Mouse (Mus musculus) C2C12 (cell line): ENCODE measurements at regions not wholly inside any gene's neighbourhood (a gene's known extent, or its start where the extent isn't known, plus 50 kb on each side); places are given as distances from the start of the nearest gene placed in this dataset.

ENCODE experiments used
- H3K27me3 ChIP-seq: one replicate; pipeline ENCODE4 v1.6.1; 2011; ENCODE audit not compliant: control insufficient read depth, insufficient read depth, insufficient read length
- H3K36me3 ChIP-seq: one replicate; pipeline ENCODE4 v1.6.1; 2011; ENCODE audit not compliant: control insufficient read depth, insufficient read depth
- H3K4me3 ChIP-seq: one replicate; pipeline ENCODE4 v1.5.1; 2011; ENCODE audit warnings: mild to moderate bottlenecking, control low read depth; ENCODE audit not compliant: poor library complexity, insufficient read depth, severe bottlenecking
- H3K79me2 ChIP-seq: one replicate; pipeline ENCODE4 v1.6.1; 2011; ENCODE audit not compliant: control insufficient read depth, insufficient read depth
- H3K79me3 ChIP-seq: one replicate; pipeline ENCODE4 v1.6.1; 2011; ENCODE audit warnings: low read depth, control low read depth
- H3ac ChIP-seq: one replicate; pipeline ENCODE3; 2011; ENCODE audit warnings: low read depth; ENCODE audit not compliant: control insufficient read depth, insufficient read length
- CEBPB ChIP-seq: IDR thresholded peaks from one replicate; pipeline ENCODE4 v1.6.1; 2011; ENCODE audit warnings: low read depth, mild to moderate bottlenecking, control low read depth, moderate library complexity
- CTCF ChIP-seq: IDR thresholded peaks from one replicate; pipeline ENCODE4 v1.5.1; 2011; ENCODE audit not compliant: control insufficient read depth, insufficient read depth, insufficient read length
- FOSL1 ChIP-seq: IDR thresholded peaks from one replicate; pipeline ENCODE4 v1.8.0; 2011; ENCODE audit warnings: mild to moderate bottlenecking, low read length; ENCODE audit not compliant: poor library complexity, insufficient read depth, severe bottlenecking
- MAX ChIP-seq: IDR thresholded peaks from one replicate; pipeline ENCODE4 v1.6.1; 2011; ENCODE audit warnings: mild to moderate bottlenecking, control low read depth
- MYOD1 ChIP-seq: IDR thresholded peaks from one replicate; pipeline ENCODE4 v1.6.1; 2011; ENCODE audit warnings: low read depth; ENCODE audit not compliant: control insufficient read depth, insufficient read length
- MYOG ChIP-seq: IDR thresholded peaks from one replicate; pipeline ENCODE4 v1.6.1; 2011; ENCODE audit not compliant: control insufficient read depth, insufficient read length; ENCODE audit errors: extremely low read depth
- USF1 ChIP-seq: IDR thresholded peaks from one replicate; pipeline ENCODE4 v1.6.1; 2011; ENCODE audit warnings: low read depth, mild to moderate bottlenecking, control low read depth, moderate library complexity

- no peaks in the 10 kb centered on the region for H3K79me2 ChIP-seq
Observed at GRCm38 (mm10) chr1:194435060-194435459, 183.0 kb upstream of the Plxna2 start.

GRCm38 (mm10) chr1:194428586-194428985, 189.4 kb upstream of the Plxna2 start:
- no peak overlapping the region for H3ac ChIP-seq
- H3K36me3 ChIP-seq: no peaks in the 10 kb centered on the region
- no peaks in the 10 kb centered on the region for H3K27me3 ChIP-seq
- TF ChIP-seq MAX (no peak), CTCF (no peak), FOSL1 (no peak), MYOD1 (no peak), CEBPB (no peak), MYOG (no peak), USF1 (no peak)
- no peaks in the 10 kb centered on the region for H3K79me3 ChIP-seq
- H3K4me3 ChIP-seq: no peak overlapping the region
- H3K79me2 ChIP-seq: no peaks in the 10 kb centered on the region

More at GRCm38 (mm10) chr1:194435060-194435459, 183.0 kb upstream of the Plxna2 start:
- Histone ChIP-seq H3K4me3 (no peak overlapping the region), H3ac (no peak overlapping the region), H3K27me3 (no peaks in the 10 kb centered on the region), H3K79me3 (no peaks in the 10 kb centered on the region), H3K36me3 (no peaks in the 10 kb centered on the region)
- no peak for TF ChIP-seq CEBPB
- no peak for TF ChIP-seq MAX
- no peak for TF ChIP-seq FOSL1
- TF ChIP-seq CTCF: no peak
- TF ChIP-seq USF1: no peak
- no peak for TF ChIP-seq MYOD1
- TF ChIP-seq MYOG: no peak

GRCm38 (mm10) chr1:194426293-194426692, 191.7 kb upstream of the Plxna2 start:
- Histone ChIP-seq H3K79me2 (no peaks in the 10 kb centered on the region), H3K36me3 (no peaks in the 10 kb centered on the region), H3ac (no peak overlapping the region), H3K4me3 (no peak overlapping the region), H3K79me3 (no peaks in the 10 kb centered on the region), H3K27me3 (no peaks in the 10 kb centered on the region)
- TF ChIP-seq MYOG (no peak), MAX (no peak), FOSL1 (no peak), USF1 (no peak), CTCF (no peak), CEBPB (no peak), MYOD1 (no peak)

GRCm38 (mm10) chr1:194424201-194424600, 193.8 kb upstream of the Plxna2 start:
- Histone ChIP-seq H3K36me3 (no peaks in the 10 kb centered on the region), H3ac (no peak overlapping the region), H3K79me2 (no peaks in the 10 kb centered on the region), H3K4me3 (no peak overlapping the region), H3K27me3 (no peaks in the 10 kb centered on the region), H3K79me3 (no peaks in the 10 kb centered on the region)
- TF ChIP-seq MAX: no peak
- TF ChIP-seq CEBPB: no peak
- no peak for TF ChIP-seq CTCF
- no peak for TF ChIP-seq USF1
- no peak for TF ChIP-seq MYOD1
- TF ChIP-seq MYOG: no peak
- no peak for TF ChIP-seq FOSL1

- no peaks in the 10 kb centered on the region for H3K36me3 ChIP-seq
- no peaks in the 10 kb centered on the region for H3K27me3 ChIP-seq
- H3ac ChIP-seq: no peak overlapping the region
- no peaks in the 10 kb centered on the region for H3K79me2 ChIP-seq
- no peaks in the 10 kb centered on the region for H3K79me3 ChIP-seq
- TF ChIP-seq CTCF (no peak), USF1 (no peak), CEBPB (no peak), FOSL1 (no peak), MYOD1 (no peak), MYOG (no peak), MAX (no peak)
- H3K4me3 ChIP-seq: no peak overlapping the region
Observed at GRCm38 (mm10) chr1:194412193-194412592, 205.8 kb upstream of the Plxna2 start.

GRCm38 (mm10) chr1:194411788-194412187, 206.2 kb upstream of the Plxna2 start:
- H3K4me3 ChIP-seq: no peak overlapping the region
- no peaks in the 10 kb centered on the region for H3K79me2 ChIP-seq
- TF ChIP-seq CTCF (no peak), USF1 (no peak), FOSL1 (no peak), CEBPB (no peak), MYOD1 (no peak), MYOG (no peak), MAX (no peak)
- no peaks in the 10 kb centered on the region for H3K27me3 ChIP-seq
- no peak overlapping the region for H3ac ChIP-seq
- no peaks in the 10 kb centered on the region for H3K79me3 ChIP-seq
- H3K36me3 ChIP-seq: no peaks in the 10 kb centered on the region
